Mouse (Mus musculus) spleen, adult 2 months (tissue): ENCODE data around the gene Sec63.

Experiments
- CTCF ChIP-seq: fragments of 200-500 bp; IDR thresholded peaks from 2 replicates; pipeline ENCODE4 v1.5.1; 2011; ENCODE audit warnings: mild to moderate bottlenecking, inconsistent platforms; ENCODE audit not compliant: insufficient read depth, insufficient read length, insufficient replicate concordance; ENCODE audit errors: extremely low read depth
- POLR2A ChIP-seq: fragments of 200-500 bp; IDR thresholded peaks from 2 replicates; pipeline ENCODE4 v1.6.1; 2011; ENCODE audit warnings: low read depth, low read length, inconsistent platforms

DNA sequence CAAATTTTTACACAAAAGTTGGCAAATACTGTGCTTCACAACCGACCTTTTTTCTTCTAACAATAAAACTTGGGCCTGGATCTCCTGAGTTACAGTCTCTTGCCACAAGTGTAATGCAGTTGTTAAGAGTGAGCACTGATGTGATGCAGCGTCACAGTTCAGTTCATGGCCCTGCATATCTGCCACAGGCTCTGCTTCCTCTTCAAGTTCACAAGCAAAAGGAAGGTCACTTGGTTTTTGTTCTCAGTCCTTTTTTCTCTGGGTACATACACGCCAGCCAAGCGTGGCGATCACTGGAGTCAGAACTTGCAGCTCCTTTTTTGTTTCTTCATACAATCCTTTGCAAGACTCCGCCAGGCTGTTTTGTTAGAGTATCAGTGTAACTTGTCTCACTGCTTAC, 64.6 kb downstream of the Sec63 start:
- no peak for TF ChIP-seq CTCF
- TF ChIP-seq POLR2A: no peak
